Mouse (Mus musculus) erythroblast, embryonic 14.5 days (primary cell): ENCODE data around the gene Nbas.

Experiments
- GATA1 ChIP-seq: IDR thresholded peaks from 2 replicates; pipeline ENCODE4 v1.6.1; 2012; ENCODE audit warnings: low read length, inconsistent platforms, mixed read lengths
- TAL1 ChIP-seq: IDR thresholded peaks from 3 replicates; pipeline ENCODE4 v1.6.1; 2012; ENCODE audit warnings: low read length, inconsistent platforms, mixed read lengths

DNA sequence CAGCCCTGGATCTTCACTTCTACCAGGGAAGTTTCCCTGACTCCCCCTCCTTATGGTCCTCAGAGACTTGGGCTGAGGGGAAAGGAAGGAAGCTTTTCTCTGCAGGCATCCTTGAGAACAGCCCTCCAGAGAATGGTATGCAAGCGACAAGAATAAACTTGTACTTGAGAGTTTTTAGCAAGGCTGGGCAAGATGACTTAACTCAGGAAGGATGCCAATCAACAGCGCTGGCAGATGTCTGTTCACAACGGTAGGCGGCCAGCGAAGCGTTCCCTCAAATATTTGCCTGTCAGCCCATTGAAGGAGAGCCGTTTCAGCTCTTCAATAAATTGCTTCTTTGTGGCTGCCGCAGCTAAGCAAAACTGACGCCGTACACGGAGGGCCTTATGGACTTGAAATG, 340.1 kb downstream of the Nbas start:
- TF ChIP-seq GATA1 (no peak), TAL1 (no peak)
